Mouse (Mus musculus) CD8-positive naive resting alpha-beta T cell, adult 57 days (primary cell): ENCODE data around the gene Tnks2. TPM values are rescaled to one million over a fixed set of nuclear protein-coding genes. Genes with fewer than 3 reads are reported as not detected.

Experiments
- total RNA-seq: library from RNA; stranded (reverse); gene quantifications from one replicate; pipeline ENCODE4 v1.2.4, GENCODE M21; 2023

The Tnks2 gene
- total RNA-seq = 139 TPM

GRCm38 (mm10) chr19:36833788-36834531 is at the start of gene Tnks2:
Gene Tnks2, plus strand, starts transcription at chr19:36834232.

GRCm38 (mm10) chr19:36919466-36919865 is 85.4 kb downstream of the Tnks2 start, which contains the start of gene Fgfbp3:
Gene Fgfbp3, minus strand, starts transcription at chr19:36919615.

GRCm38 (mm10) chr19:36925671-36926552 is 91.9 kb downstream of the Tnks2 start, which contains the start of gene Btaf1:
Gene Btaf1, plus strand, starts transcription at chr19:36926079.

Other genes starting within 250 kb of the Tnks2 start
- gene Ppp1r3c, start 97.6 kb upstream of the Tnks2 start, total RNA-seq = not detected
- gene Fgfbp3, start 85.4 kb downstream of the Tnks2 start, total RNA-seq = 0.37 TPM
- gene Btaf1, start 91.8 kb downstream of the Tnks2 start, total RNA-seq = 33.0 TPM